Mouse (Mus musculus) hindbrain, embryonic 13.5 days (tissue): ENCODE data around the gene Tiam2. TPM values are rescaled to one million over a fixed set of nuclear protein-coding genes. Genes with fewer than 3 reads are reported as not detected.

Experiments
- ATAC-seq: fragments of 200-750 bp; cut with Nextera tagmentation; 2 replicates; pipeline ENCODE4 v1.8.0; 2017; ENCODE audit warnings: moderate TSS enrichment; ENCODE audit not compliant: low FRiP score
- H3K27ac ChIP-seq: fragments of 300-500 bp; sonication (generic); 2 replicates; pipeline ENCODE4 v1.5.1; 2015; ENCODE audit warnings: inconsistent platforms, mild to moderate bottlenecking, moderate library complexity
- H3K27me3 ChIP-seq: fragments of 300-500 bp; sonication (generic); 2 replicates; pipeline ENCODE4 v1.6.1; 2015; ENCODE audit warnings: mild to moderate bottlenecking, inconsistent platforms
- H3K36me3 ChIP-seq: fragments of 300-500 bp; sonication (generic); 2 replicates; pipeline ENCODE4 v1.6.1; 2015; ENCODE audit warnings: mild to moderate bottlenecking, inconsistent platforms
- H3K4me1 ChIP-seq: fragments of 300-500 bp; sonication (generic); replicated peaks from 2 replicates; pipeline ENCODE4 v1.6.1; 2015; ENCODE audit warnings: inconsistent platforms
- H3K4me2 ChIP-seq: fragments of 300-500 bp; sonication (generic); 2 replicates; pipeline ENCODE4 v1.6.1; 2015; ENCODE audit warnings: inconsistent platforms, mild to moderate bottlenecking, moderate library complexity
- H3K4me3 ChIP-seq: fragments of 300-500 bp; sonication (generic); 2 replicates; pipeline ENCODE4 v1.5.1; 2015; ENCODE audit warnings: mild to moderate bottlenecking, inconsistent platforms
- H3K9ac ChIP-seq: fragments of 300-500 bp; sonication (generic); 2 replicates; pipeline ENCODE4 v1.6.1; 2015; ENCODE audit warnings: mild to moderate bottlenecking, inconsistent platforms
- H3K9me3 ChIP-seq: fragments of 300-500 bp; sonication (generic); 2 replicates; pipeline ENCODE4 v1.6.1; 2016; ENCODE audit warnings: inconsistent platforms
- WGBS: fragments of 180-500 bp; shearing (Covaris S2); methylation state at CpG from one replicate; pipeline ENCODE4 v1.1.7; 2015; 5-methylcytosine and 5-hydroxymethylcytosine counted together
- polyA plus RNA-seq: library from polyadenylated mRNA; unstranded; fragments of >200 nt; fragmentation: Nextera tagmentation; extraction: Ambion mirVana; gene quantifications from 2 replicates; pipeline ENCODE4 v1.2.1, GENCODE M21; 2015

Gene Tiam2
- polyA plus RNA-seq, 1 experiment from 2014 or later = 4.1 TPM

- 78% methylated on average over 4 of the region's 4 CpGs for WGBS
These were observed 10.8 kb upstream of the Tiam2 start for GRCm38 (mm10) chr17:3315581-3315980.

GRCm38 (mm10) chr17:3326903-3327279 is 518 bp downstream of the Tiam2 start:
- Histone ChIP-seq H3K4me2 (peak overlapping the region; percentile 75), H3K9ac (peak overlapping the region; percentile 69), H3K36me3 (no peaks in the 10 kb centered on the region), H3K27me3 (peaks cover 50% of the 10 kb centered on the region), H3K27ac (peak overlapping the region; percentile 12; the same call in 1 of the 2 replicates), H3K9me3 (no peaks in the 10 kb centered on the region), H3K4me3 (peak overlapping the region; percentile 51), H3K4me1 (peaks cover 22% of the 10 kb centered on the region)
- ATAC-seq = peak; percentile 15; the same call in 1 of the 2 replicates
- under 1% methylated on average over 25 of the region's 25 CpGs for WGBS

More at GRCm38 (mm10) chr17:3315581-3315980, 10.8 kb upstream of the Tiam2 start:
- H3K4me3 ChIP-seq = no peak overlapping the region
- H3K4me2 ChIP-seq = no peak overlapping the region
- no peaks in the 10 kb centered on the region for H3K9me3 ChIP-seq
- H3K4me1 ChIP-seq = peaks cover 5% of the 10 kb centered on the region
- no peak overlapping the region for H3K9ac ChIP-seq
- no peaks in the 10 kb centered on the region for H3K36me3 ChIP-seq
- H3K27me3 ChIP-seq = no peaks in the 10 kb centered on the region
- no peak for ATAC-seq
- H3K27ac ChIP-seq = no peak overlapping the region

DNA sequence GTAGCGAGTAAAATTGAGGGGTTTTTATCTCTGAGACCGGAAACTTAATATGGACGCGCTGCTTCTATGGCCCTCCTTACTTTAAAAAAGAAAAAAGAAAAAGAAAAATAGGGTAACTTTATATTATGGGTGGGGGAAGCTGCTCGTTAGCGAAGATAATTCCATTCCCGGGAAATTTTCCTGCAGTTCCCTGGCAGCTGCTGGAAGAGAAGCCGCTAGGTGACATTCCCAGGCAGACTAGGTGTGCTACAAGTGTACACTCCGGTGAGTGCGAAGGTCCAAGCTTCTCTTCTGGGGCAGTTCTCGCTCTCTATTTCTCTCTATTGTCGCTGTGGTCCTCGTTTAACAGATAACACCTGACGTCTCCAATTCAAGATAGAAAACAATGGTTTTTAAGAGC is 962 bp downstream of the Tiam2 start:
- no peak overlapping the region for H3K27ac ChIP-seq
- H3K4me1 ChIP-seq = peaks cover 22% of the 10 kb centered on the region
- H3K4me2 ChIP-seq = peak overlapping the region; percentile 75
- no peaks in the 10 kb centered on the region for H3K36me3 ChIP-seq
- H3K27me3 ChIP-seq = peaks cover 50% of the 10 kb centered on the region
- 6% methylated on average over 14 of the region's 14 CpGs for WGBS
- peak overlapping the region; percentile 69; the same call in 1 of the 2 replicates for H3K9ac ChIP-seq
- peak overlapping the region; percentile 51 for H3K4me3 ChIP-seq
- no peaks in the 10 kb centered on the region for H3K9me3 ChIP-seq
- no peak for ATAC-seq

DNA sequence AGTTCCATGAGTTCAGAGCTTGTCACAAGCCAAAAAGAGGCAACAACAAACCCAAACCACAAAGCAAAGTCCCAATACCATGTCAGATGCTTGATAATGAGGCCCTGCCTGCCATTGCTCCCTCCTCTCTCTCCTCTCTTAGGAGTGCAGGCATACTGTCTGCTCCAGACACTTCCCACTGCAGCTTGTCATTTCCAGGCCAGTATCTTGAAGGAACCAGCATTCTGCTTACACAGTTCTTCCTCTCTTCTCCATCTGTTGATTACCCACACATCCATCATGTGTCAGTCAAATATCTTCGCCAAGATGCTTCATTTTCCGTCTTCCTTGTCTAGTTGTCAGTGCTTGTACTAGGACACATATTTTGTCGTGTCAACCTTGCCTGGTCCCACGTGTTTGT is 2.4 kb downstream of the Tiam2 start:
- Histone ChIP-seq H3K4me2 (no peak overlapping the region), H3K36me3 (no peaks in the 10 kb centered on the region), H3K4me3 (no peak overlapping the region), H3K4me1 (peaks cover 22% of the 10 kb centered on the region), H3K9me3 (no peaks in the 10 kb centered on the region), H3K9ac (no peak overlapping the region), H3K27me3 (peaks cover 47% of the 10 kb centered on the region), H3K27ac (no peak overlapping the region)
- ATAC-seq = no peak
- 81% methylated on average over 4 of the region's 4 CpGs for WGBS

DNA sequence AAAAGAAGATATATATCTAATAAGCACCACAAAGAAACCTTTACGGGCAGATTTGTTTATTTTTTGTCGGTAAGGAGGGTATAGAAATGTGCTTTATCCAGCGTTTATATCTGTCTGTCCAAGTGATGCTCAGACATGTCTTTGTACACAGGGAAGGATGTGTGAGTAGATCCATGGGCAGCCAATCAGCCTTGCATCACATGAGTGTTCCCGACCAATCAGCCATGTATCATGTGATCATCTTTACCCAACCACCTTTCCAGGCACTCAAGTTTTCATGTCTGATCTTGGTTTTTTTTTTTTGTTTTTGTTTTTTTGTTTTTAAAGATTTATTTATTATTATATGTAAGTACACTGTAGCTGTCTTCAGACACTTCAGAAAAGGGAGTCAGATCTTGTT is 3.1 kb downstream of the Tiam2 start:
- peaks cover 47% of the 10 kb centered on the region for H3K27me3 ChIP-seq
- H3K9ac ChIP-seq = no peak overlapping the region
- H3K27ac ChIP-seq = no peak overlapping the region
- H3K9me3 ChIP-seq = no peaks in the 10 kb centered on the region
- H3K4me3 ChIP-seq = no peak overlapping the region
- H3K4me1 ChIP-seq = peaks cover 22% of the 10 kb centered on the region
- ATAC-seq = no peak
- H3K36me3 ChIP-seq = no peaks in the 10 kb centered on the region
- no peak overlapping the region for H3K4me2 ChIP-seq
- 94% methylated on average over 4 of the region's 4 CpGs for WGBS

- peaks cover 15% of the 10 kb centered on the region for H3K4me1 ChIP-seq
- H3K9me3 ChIP-seq = no peaks in the 10 kb centered on the region
- no peak overlapping the region for H3K4me3 ChIP-seq
- H3K27ac ChIP-seq = peak overlapping the region; percentile 8; the same call in 1 of the 2 replicates
- 85% methylated on average over 7 of the region's 7 CpGs for WGBS
- peaks cover 27% of the 10 kb centered on the region for H3K27me3 ChIP-seq
- no peak overlapping the region for H3K9ac ChIP-seq
- no peak overlapping the region for H3K4me2 ChIP-seq
- ATAC-seq = no peak
- H3K36me3 ChIP-seq = no peaks in the 10 kb centered on the region
These were observed 5.5 kb downstream of the Tiam2 start for GRCm38 (mm10) chr17:3331721-3332461.

- Histone ChIP-seq H3K4me2 (no peak overlapping the region), H3K4me3 (no peak overlapping the region), H3K36me3 (no peaks in the 10 kb centered on the region), H3K9me3 (no peaks in the 10 kb centered on the region), H3K27me3 (0 out of 2 replicates have a peak, but pooled peaks cover under 1% of the 10 kb centered on the region), H3K9ac (no peak overlapping the region), H3K27ac (no peak overlapping the region; the same call in 1 of the 2 replicates), H3K4me1 (peaks cover 29% of the 10 kb centered on the region)
- WGBS = 82% methylated on average over 7 of the region's 7 CpGs
- no peak for ATAC-seq
These were observed 9.9 kb downstream of the Tiam2 start for GRCm38 (mm10) chr17:3336161-3336739.

GRCm38 (mm10) chr17:3336887-3337524 is 10.6 kb downstream of the Tiam2 start:
- no peaks in the 10 kb centered on the region for H3K27me3 ChIP-seq
- peaks cover 29% of the 10 kb centered on the region for H3K4me1 ChIP-seq
- no peaks in the 10 kb centered on the region for H3K9me3 ChIP-seq
- no peak for ATAC-seq
- H3K4me2 ChIP-seq = no peak overlapping the region
- H3K27ac ChIP-seq = peak overlapping the region; percentile 30
- no peak overlapping the region for H3K4me3 ChIP-seq
- no peaks in the 10 kb centered on the region for H3K36me3 ChIP-seq
- 65% methylated on average over 7 of the region's 7 CpGs for WGBS
- H3K9ac ChIP-seq = no peak overlapping the region

DNA sequence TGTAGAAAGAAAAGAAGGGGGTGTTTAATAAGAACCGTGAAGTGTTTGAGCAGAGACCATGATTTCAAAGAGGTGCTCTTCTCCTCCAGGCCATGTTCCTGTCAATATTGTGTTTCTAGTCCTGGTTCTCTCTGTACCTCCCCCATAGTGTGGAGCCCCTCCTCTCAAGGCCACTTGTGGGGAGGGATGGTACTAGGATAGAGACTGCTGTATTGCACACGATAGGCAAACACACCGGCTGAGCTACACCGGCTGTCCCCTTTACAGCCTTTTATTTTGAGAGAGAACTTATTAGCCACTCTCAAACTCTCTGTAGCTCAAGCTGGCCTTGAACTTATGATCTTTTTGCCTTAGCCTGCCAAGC is 11.1 kb downstream of the Tiam2 start:
- Histone ChIP-seq H3K4me2 (no peak overlapping the region), H3K4me3 (no peak overlapping the region), H3K27me3 (no peaks in the 10 kb centered on the region), H3K4me1 (peaks cover 29% of the 10 kb centered on the region), H3K36me3 (no peaks in the 10 kb centered on the region), H3K9ac (no peak overlapping the region), H3K9me3 (no peaks in the 10 kb centered on the region), H3K27ac (peak overlapping the region; percentile 30; the same call in 1 of the 2 replicates)
- 72% methylated on average over 4 of the region's 4 CpGs for WGBS
- ATAC-seq = no peak

DNA sequence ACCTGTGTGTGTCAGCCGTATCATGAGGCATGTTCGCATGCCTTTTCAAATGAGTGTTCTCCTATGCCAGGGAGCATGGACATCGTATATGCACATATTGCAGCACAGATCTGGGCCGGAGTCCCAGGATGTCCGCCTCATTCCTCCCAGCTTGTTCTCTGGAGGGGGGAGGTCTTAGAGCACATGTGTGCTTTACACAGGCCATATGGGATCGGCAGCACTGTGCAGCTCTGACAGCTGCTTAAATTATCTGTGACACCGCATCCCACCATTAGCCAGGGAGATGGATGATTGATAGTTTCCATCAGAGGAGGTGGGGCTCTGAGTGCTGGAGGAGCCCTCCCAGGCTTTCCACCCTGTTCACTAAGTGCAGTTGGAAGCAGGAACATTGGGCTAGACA is 12.4 kb downstream of the Tiam2 start:
- WGBS = 46% methylated on average over 7 of the region's 7 CpGs
- H3K27ac ChIP-seq = 0 out of 2 replicates have a peak overlapping the region, but pooled peaks have one; percentile 26

DNA sequence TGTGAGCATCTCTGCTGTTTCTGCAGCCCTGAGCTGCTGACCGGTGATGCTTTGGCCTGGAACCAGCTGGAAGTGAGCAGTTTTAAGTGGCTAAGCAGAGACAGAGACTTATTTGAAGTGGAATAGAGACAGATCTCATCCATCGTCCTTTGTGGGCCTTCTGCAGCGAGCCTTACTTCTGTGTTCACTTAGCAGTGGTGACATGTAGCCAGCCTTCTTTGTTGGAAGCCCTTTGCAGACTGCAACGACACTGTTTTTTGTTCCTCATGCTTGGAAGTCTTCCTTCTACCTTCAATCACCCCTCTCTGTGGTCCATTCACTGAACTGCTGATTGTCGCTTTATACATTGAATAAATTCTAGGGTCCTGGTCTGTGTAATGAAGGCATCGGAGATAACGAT is 18.5 kb downstream of the Tiam2 start:
- H3K4me2 ChIP-seq = no peak overlapping the region
- H3K4me1 ChIP-seq = peaks cover 17% of the 10 kb centered on the region
- no peaks in the 10 kb centered on the region for H3K27me3 ChIP-seq
- ATAC-seq = 0 out of 2 replicates have a peak, but pooled peaks have one; percentile 28
- H3K9ac ChIP-seq = peak overlapping the region; percentile 29
- H3K27ac ChIP-seq = peak overlapping the region; percentile 52
- no peaks in the 10 kb centered on the region for H3K9me3 ChIP-seq
- no peak overlapping the region for H3K4me3 ChIP-seq
- WGBS = 62% methylated on average over 7 of the region's 7 CpGs
- H3K36me3 ChIP-seq = no peaks in the 10 kb centered on the region

More for the DNA sequence above, 12.4 kb downstream of the Tiam2 start:
- peak; percentile 89 for ATAC-seq
- H3K27me3 ChIP-seq = no peaks in the 10 kb centered on the region
- no peaks in the 10 kb centered on the region for H3K9me3 ChIP-seq
- no peak overlapping the region for H3K9ac ChIP-seq
- H3K4me1 ChIP-seq = peaks cover 29% of the 10 kb centered on the region
- H3K36me3 ChIP-seq = no peaks in the 10 kb centered on the region
- no peak overlapping the region for H3K4me3 ChIP-seq
- H3K4me2 ChIP-seq = no peak overlapping the region

DNA sequence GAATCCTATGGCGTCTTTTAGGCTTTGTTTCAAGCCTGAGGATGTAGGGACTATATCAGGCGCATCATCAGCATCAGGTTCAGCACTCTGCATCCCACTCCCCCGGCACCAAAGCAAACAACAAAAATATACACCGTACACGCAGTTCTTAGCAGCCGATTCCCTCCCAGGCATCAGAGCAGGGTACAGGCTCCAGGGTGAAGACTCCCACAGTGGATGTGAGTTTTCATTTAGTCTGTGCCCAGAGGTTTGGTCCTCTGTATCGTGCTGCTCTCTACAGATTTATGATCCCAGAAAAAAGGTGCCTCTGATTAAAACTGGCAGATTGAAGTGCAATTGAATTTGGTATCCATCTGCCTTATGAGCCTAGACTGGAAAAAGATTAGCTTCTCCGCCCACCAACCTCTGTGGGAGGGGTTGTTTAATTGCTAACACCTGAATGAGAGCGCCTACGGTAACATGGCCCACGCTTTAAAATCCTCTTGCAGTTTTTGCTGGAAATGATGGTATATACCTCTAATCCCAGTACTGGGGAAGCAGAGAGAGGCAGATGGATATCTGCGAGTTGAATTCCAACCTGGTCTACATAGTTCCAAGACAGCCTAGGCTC is 19.0 kb downstream of the Tiam2 start:
- Histone ChIP-seq H3K27ac (peak overlapping the region; percentile 52), H3K4me1 (peaks cover 17% of the 10 kb centered on the region), H3K4me3 (no peak overlapping the region), H3K36me3 (no peaks in the 10 kb centered on the region), H3K27me3 (no peaks in the 10 kb centered on the region), H3K9ac (peak overlapping the region; percentile 29), H3K4me2 (no peak overlapping the region), H3K9me3 (no peaks in the 10 kb centered on the region)
- ATAC-seq = no peak
- WGBS = 70% methylated on average over 12 of the region's 12 CpGs
